Mouse (Mus musculus) erythroblast, embryonic 14.5 days (primary cell): ENCODE data around the gene Inf2.

Experiments used
- GATA1 ChIP-seq: IDR thresholded peaks from 2 replicates; pipeline ENCODE4 v1.6.1; 2012; ENCODE audit warnings: low read length, inconsistent platforms, mixed read lengths
- TAL1 ChIP-seq: IDR thresholded peaks from 3 replicates; pipeline ENCODE4 v1.6.1; 2012; ENCODE audit warnings: low read length, inconsistent platforms, mixed read lengths

DNA sequence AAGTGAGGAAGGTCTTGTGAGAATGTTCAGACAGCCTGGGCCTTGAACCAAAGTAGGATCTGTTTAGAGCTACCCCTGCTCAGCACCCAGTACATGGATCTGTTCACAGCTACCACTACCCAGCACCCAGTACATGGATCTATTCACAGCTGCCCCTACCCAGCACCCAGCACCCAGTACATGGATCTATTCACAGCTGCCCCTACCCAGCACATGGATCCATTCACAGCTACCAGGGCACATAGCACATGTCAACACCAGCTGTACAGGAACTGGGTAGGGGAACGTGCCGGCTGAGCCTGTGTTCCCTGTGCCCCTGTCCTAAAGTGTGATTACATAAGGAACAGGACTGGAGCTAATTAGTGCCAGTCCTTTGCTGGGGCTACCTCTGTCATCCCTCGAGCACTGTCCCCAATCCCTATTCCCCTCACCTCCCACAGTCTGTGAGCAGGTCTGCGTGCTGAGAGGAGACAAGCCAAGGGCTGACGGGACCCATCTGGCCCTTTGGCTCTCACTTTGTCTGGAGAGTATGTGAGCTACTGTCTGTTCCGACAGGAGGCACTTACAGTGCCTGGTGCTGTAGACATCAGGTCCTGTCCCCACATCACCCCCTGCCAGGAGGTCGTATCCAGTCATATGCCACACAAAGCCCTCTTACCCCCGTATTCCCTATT is 2.1 kb downstream of the Inf2 start:
- TF ChIP-seq GATA1, result no peak
- no peak for TF ChIP-seq TAL1
